Mouse (Mus musculus): ENCODE measurements around the gene Prkg2. TPM values are rescaled to one million over a fixed set of nuclear protein-coding genes. Genes with fewer than 3 reads are reported as not detected.

Prkg2 gene
- polyA plus RNA-seq, 1 experiment from 2014 or later, result 2.0 TPM

- H3K27me3 ChIP-seq, result no peaks in the 10 kb centered on the region
- no peaks in the 10 kb centered on the region for H3K9me3 ChIP-seq
- no peaks in the 10 kb centered on the region for H3K4me1 ChIP-seq
- 55% methylated on average over 2 of the region's 2 CpGs for WGBS
- no peak overlapping the region for H3K4me3 ChIP-seq
- ATAC-seq (ENCODE audit: borderline replicate concordance, extremely low read depth, low FRiP score, low TSS enrichment), result no peak
- H3K4me2 ChIP-seq, result no peak overlapping the region
- no peak overlapping the region for H3K27ac ChIP-seq
- H3K36me3 ChIP-seq, result no peaks in the 10 kb centered on the region
- no peak overlapping the region for H3K9ac ChIP-seq
Observed at GRCm38 (mm10) chr5:98890544-98891050, 146.6 kb downstream of the Prkg2 start.

- Histone ChIP-seq H3K27ac (no peak overlapping the region), H3K4me3 (no peak overlapping the region), H3K4me1 (no peaks in the 10 kb centered on the region), H3K9ac (no peak overlapping the region), H3K9me3 (no peaks in the 10 kb centered on the region), H3K4me2 (no peak overlapping the region), H3K36me3 (no peaks in the 10 kb centered on the region), H3K27me3 (no peaks in the 10 kb centered on the region)
- 47% methylated on average over 3 of the region's 3 CpGs for WGBS
- ATAC-seq (ENCODE audit: borderline replicate concordance, extremely low read depth, low FRiP score, low TSS enrichment), result no peak
Observed at GRCm38 (mm10) chr5:98882096-98882495, 155.1 kb downstream of the Prkg2 start.

Other genes with a start within 250 kb of the Prkg2 start
- 6.9 and 7.7 TPM in 2 replicates for gene Bmp3, start 182.9 kb downstream of the Prkg2 start, polyA plus RNA-seq (2015; fragmentation: Nextera tagmentation; extraction: Ambion mirVana)

Data from lung, embryonic 15.5 days (tissue).